Mouse (Mus musculus) G1E (cell line): ENCODE measurements around the gene Sept4.

ENCODE experiments used
- CTCF ChIP-seq: IDR thresholded peaks from 2 replicates; pipeline ENCODE4 v1.5.1; 2012; ENCODE audit warnings: low read depth, low read length, inconsistent platforms, mixed read lengths
- GATA1 ChIP-seq: IDR thresholded peaks from 2 replicates; pipeline ENCODE4 v1.6.1; 2012; ENCODE audit warnings: borderline replicate concordance, low read length, inconsistent platforms, mixed read lengths
- GATA2 ChIP-seq: IDR thresholded peaks from 2 replicates; pipeline ENCODE4 v1.6.1; 2012; ENCODE audit warnings: low read depth, low read length, inconsistent platforms, borderline replicate concordance
- POLR2AphosphoS5 ChIP-seq: IDR thresholded peaks from 2 replicates; pipeline ENCODE4 v1.6.1; 2012; ENCODE audit warnings: low read depth, low read length, inconsistent platforms; ENCODE audit not compliant: insufficient replicate concordance

- no peak for TF ChIP-seq CTCF
- no peak for TF ChIP-seq GATA1
- no peak for TF ChIP-seq POLR2AphosphoS5
- TF ChIP-seq GATA2, result no peak
Measured at GRCm38 (mm10) chr11:87584711-87585505, 16.2 kb downstream of the Sept4 start.
